Mouse (Mus musculus): ENCODE data around the gene Mrps26.

GRCm38 (mm10) chr2:130591016-130591415 is 27.5 kb downstream of the Mrps26 start:
- TF ChIP-seq CTCF (IDR thresholded peaks at IDR 0.05; ENCODE audit: borderline replicate concordance, insufficient read depth, low read depth, low read length) (no peak), POLR2A (IDR thresholded peaks at IDR 0.05; ENCODE audit: borderline replicate concordance, insufficient read depth, low read length) (no peak)
